Mouse (Mus musculus) Patski (cell line): Measurements from ENCODE around the gene Ceacam15. TPM values are rescaled to one million over a fixed set of nuclear protein-coding genes. Genes with fewer than 3 reads are reported as not detected.
"Not testable (repeated sequence)": the region's sequence is repeated elsewhere in the genome, so short reads cannot be mapped to it uniquely, and the experiment has no call there.

Experiments
- ATAC-seq: fragments of 100-300 bp; one replicate; pipeline ENCODE4 v1.8.0; 2021
- CTCF ChIA-PET: fragments of 350-600 bp; sonication (Branson Sonifier 250); formaldehyde crosslinking; loops from one replicate; lab custom pipeline; 2022; ENCODE audit warnings: inconsistent platforms; lab: Charles Lee
- POLR2A ChIA-PET: fragments of 350-600 bp; sonication (Branson Sonifier 250); formaldehyde crosslinking; loops from one replicate; lab custom pipeline; 2022; ENCODE audit warnings: antibody characterized with exemption, inconsistent platforms; lab: Charles Lee
- DNase-seq: peaks from one replicate; pipeline ENCODE4 v3.0.0-alpha.2; 2011; ENCODE audit warnings: low read depth, low spot score
- H3K27me3 ChIP-seq: fragments of 371-371 bp; one replicate; pipeline ENCODE4 v1.5.1; 2021
- CTCF ChIP-seq: fragments of 100-300 bp; IDR thresholded peaks from one replicate; pipeline ENCODE4 v1.5.1; 2021
- in situ Hi-C: fragments of 300-500 bp; cut with MboI; formaldehyde crosslinking; loops from 3 replicates; pipeline ENCODE4 v1.11.1; 2018; ENCODE audit warnings: low pct_unique_long_range_greater_than_20kb, mixed read lengths
- polyA plus RNA-seq: library from polyadenylated mRNA; unstranded; gene quantifications from one replicate; pipeline ENCODE4 v1.2.3, GENCODE M21; 2021

The Ceacam15 gene
- polyA plus RNA-seq = not detected

GRCm38 (mm10) chr7:16675605-16676004 lies at the start of gene Ceacam15:
TSS of gene Ceacam15 (minus strand) at chr7:16675705.
- CTCF ChIA-PET = no interaction called here
- POLR2A ChIA-PET = no interaction called here
- DNase-seq (no peak), ATAC-seq (no peak)
- TF ChIP-seq CTCF = no peak
- H3K27me3 ChIP-seq = peaks cover 25% of the 10 kb centered on the region
- in situ Hi-C loops = no loop called here

GRCm38 (mm10) chr7:16722490-16722889 lies 47.0 kb upstream of the Ceacam15 start:
- DNase-seq, POLR2A ChIA-PET, CTCF ChIA-PET, H3K27me3 ChIP-seq, ATAC-seq: not testable (repeated sequence)
- in situ Hi-C loops = loop anchor here (10.0 kb wide), 1 partner anchor 88 kb away; no protein-coding TSS in a partner anchor

GRCm38 (mm10) chr7:16721629-16722028 lies 46.1 kb upstream of the Ceacam15 start, which contains the start of gene Ceacam9:
TSS of gene Ceacam9 (plus strand) at chr7:16721929.
- H3K27me3 ChIP-seq = peaks cover 6% of the 10 kb centered on the region
- in situ Hi-C loops = loop anchor here (10.0 kb wide), 1 partner anchor 87 kb away; no protein-coding TSS in a partner anchor
- TF ChIP-seq CTCF = no peak
- POLR2A ChIA-PET = no interaction called here
- ATAC-seq = no peak
- CTCF ChIA-PET = no interaction called here
- DNase-seq = no peak

- H3K27me3 ChIP-seq, POLR2A ChIA-PET, in situ Hi-C loops, DNase-seq, ATAC-seq, CTCF ChIA-PET: not testable (repeated sequence)
Measured at GRCm38 (mm10) chr7:16716456-16717152, 41.1 kb upstream of the Ceacam15 start.

DNA sequence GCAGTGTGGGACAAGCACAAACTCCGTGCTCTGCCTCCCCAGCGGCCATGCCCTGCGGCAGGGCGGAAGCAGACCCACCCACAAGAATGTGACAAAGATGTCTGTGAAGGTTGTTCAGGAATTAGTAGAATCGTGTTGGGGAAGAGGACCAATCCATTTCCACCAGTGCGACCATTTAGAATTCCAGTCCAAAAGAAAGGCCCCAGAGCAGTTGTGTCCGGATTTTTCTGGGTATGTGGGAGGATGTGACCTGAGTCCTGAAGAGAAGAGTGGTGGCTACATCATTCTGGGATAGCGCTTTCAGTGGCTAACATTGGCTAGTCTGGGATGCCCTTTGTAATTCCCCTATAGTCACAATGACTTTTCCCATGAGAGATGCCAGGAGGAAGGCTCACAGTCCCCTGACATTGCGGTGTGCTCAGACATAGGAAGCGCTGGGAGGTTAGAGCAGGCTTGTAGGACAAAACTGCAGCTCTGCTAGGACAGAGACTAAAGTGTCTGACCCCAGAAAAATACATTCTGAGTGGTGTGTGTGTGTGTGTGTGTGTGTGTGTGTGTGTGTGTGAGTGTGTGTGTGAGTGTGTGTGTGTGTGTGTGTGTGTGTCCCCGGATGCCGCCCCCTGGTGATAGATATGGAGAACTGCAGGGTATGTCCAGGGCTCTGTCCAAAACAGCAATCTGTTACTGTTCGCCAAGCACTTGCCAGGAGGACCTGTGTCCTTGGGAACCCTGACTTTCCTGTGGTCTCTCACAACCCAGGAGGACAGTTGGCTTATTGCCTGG lies 37.3 kb upstream of the Ceacam15 start:
- ATAC-seq = no peak
- H3K27me3 ChIP-seq = peaks cover 10% of the 10 kb centered on the region
- no peak for DNase-seq
- ChIA-PET POLR2A (interaction anchor here (0.6 kb wide), 1 partner anchor 75 kb away, joined by 8 read pairs; no protein-coding TSS in a partner anchor), CTCF (no interaction called here)
- no peak for TF ChIP-seq CTCF
- in situ Hi-C loops = no loop called here

- CTCF ChIA-PET = no interaction called here
- H3K27me3 ChIP-seq = peaks cover 16% of the 10 kb centered on the region
- DNase-seq = no peak
- in situ Hi-C loops = no loop called here
- ATAC-seq = no peak
- peak; percentile 37 for TF ChIP-seq CTCF
- POLR2A ChIA-PET = no interaction called here
Measured at GRCm38 (mm10) chr7:16710604-16711003, 35.1 kb upstream of the Ceacam15 start.

- CTCF ChIA-PET = no interaction called here
- TF ChIP-seq CTCF = no peak
- ATAC-seq (no peak), DNase-seq (no peak)
- POLR2A ChIA-PET = interaction anchor here (0.9 kb wide), 1 partner anchor 49 kb away, joined by 3 read pairs; no protein-coding TSS in a partner anchor
- H3K27me3 ChIP-seq = peaks cover 16% of the 10 kb centered on the region
- in situ Hi-C loops = no loop called here
Measured at GRCm38 (mm10) chr7:16708244-16708643, 32.7 kb upstream of the Ceacam15 start.

DNA sequence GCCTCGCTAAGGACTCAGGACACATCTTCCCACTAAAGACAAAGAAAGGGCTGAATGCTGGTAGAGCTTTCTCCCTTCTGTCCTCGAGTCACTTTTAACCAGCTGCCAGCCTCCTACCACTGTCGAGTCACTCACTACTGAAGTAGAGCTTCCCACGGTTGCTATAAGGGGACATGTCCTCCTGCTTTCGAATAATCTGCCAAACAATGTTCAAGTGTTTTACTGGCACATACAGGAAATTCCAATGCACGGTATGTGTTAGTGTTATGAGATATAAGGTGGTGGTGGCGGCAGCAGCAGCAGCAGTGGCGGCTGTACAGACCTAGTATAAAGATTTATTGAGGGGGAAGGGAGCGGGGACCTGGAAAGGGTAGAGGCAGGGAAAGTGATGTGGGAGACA lies 30.9 kb upstream of the Ceacam15 start:
- POLR2A ChIA-PET = no interaction called here
- no peak for ATAC-seq
- peaks cover 22% of the 10 kb centered on the region for H3K27me3 ChIP-seq
- in situ Hi-C loops = no loop called here
- TF ChIP-seq CTCF = no peak
- DNase-seq = no peak
- CTCF ChIA-PET = interaction anchor here (0.7 to 1.0 kb wide), 2 partner anchors 79 to 85 kb away, joined by 3 read pairs; no protein-coding TSS in a partner anchor

GRCm38 (mm10) chr7:16700583-16700982 lies 25.1 kb upstream of the Ceacam15 start:
- ATAC-seq (no peak), DNase-seq (no peak)
- peaks cover 6% of the 10 kb centered on the region for H3K27me3 ChIP-seq
- POLR2A ChIA-PET = no interaction called here
- in situ Hi-C loops = no loop called here
- CTCF ChIA-PET = interaction anchor here (0.6 kb wide), 1 partner anchor 112 kb away, joined by 3 read pairs; no protein-coding TSS in a partner anchor
- TF ChIP-seq CTCF = no peak

- ChIA-PET CTCF (interaction anchor here (1.2 kb wide), 1 partner anchor 70 kb away, joined by 4 read pairs; no protein-coding TSS in a partner anchor), POLR2A (no interaction called here)
- in situ Hi-C loops = no loop called here
- peak; percentile 79 for TF ChIP-seq CTCF
- no peak for ATAC-seq
- DNase-seq = no peak
- H3K27me3 ChIP-seq = peaks cover 6% of the 10 kb centered on the region
Measured at GRCm38 (mm10) chr7:16699042-16699441, 23.5 kb upstream of the Ceacam15 start.
